Mouse (Mus musculus) MEL (cell line): Measurements from ENCODE around the gene Ccdc158. TPM values are rescaled to one million over a fixed set of nuclear protein-coding genes. Genes with fewer than 3 reads are reported as not detected.

Experiments used
- DNase-seq: peaks from one replicate; pipeline ENCODE4 v3.0.0; 2011; ENCODE audit warnings: low read depth, low spot score
- H3K27ac ChIP-seq: 2 replicates; pipeline ENCODE4 v1.5.1; 2012; ENCODE audit warnings: low read depth, mild to moderate bottlenecking, control low read depth, low read length, moderate library complexity; ENCODE audit not compliant: control insufficient read depth
- H3K27me3 ChIP-seq, 2 experiments: fragments of 150-350 bp in 1 of 2; sonication (generic) in 1 of 2; 2 replicates each; pipeline ENCODE4 v1.6.1; 2012; ENCODE audit warnings: low read length in 2 of 2, mild to moderate bottlenecking in 2 of 2, improper control_type of control experiment in 1 of 2, moderate library complexity in 1 of 2; ENCODE audit not compliant: insufficient read depth in 2 of 2, control insufficient read depth in 1 of 2
- H3K36me3 ChIP-seq, 2 experiments: 2 replicates each; pipeline ENCODE4 v1.6.1; 2012 to 2014; ENCODE audit warnings: low read length in 2 of 2, improper control_type of control experiment in 1 of 2, inconsistent platforms in 1 of 2, mild to moderate bottlenecking in 1 of 2; ENCODE audit not compliant: insufficient read depth in 2 of 2, control insufficient read depth in 1 of 2
- H3K4me1 ChIP-seq, 2 experiments: fragments of 150-350 bp in 1 of 2; sonication (generic) in 1 of 2; 2 replicates each; pipeline ENCODE4 v1.6.1; 2012; ENCODE audit warnings: low read length in 2 of 2, improper control_type of control experiment in 1 of 2, mild to moderate bottlenecking in 1 of 2; ENCODE audit not compliant: insufficient read depth in 2 of 2, control insufficient read depth in 1 of 2
- H3K4me3 ChIP-seq, 2 experiments: fragments of 150-350 bp in 1 of 2; sonication (generic) in 1 of 2; 2 replicates each; pipeline ENCODE4 v1.5.1; 2012; ENCODE audit warnings: low read depth in 2 of 2, low read length in 2 of 2, mild to moderate bottlenecking in 2 of 2, moderate library complexity in 2 of 2, control low read depth in 1 of 2, improper control_type of control experiment in 1 of 2; ENCODE audit not compliant: control insufficient read depth in 1 of 2, insufficient read depth in 1 of 2
- H3K79me2 ChIP-seq: 2 replicates; pipeline ENCODE4 v1.6.1; 2012; ENCODE audit warnings: mild to moderate bottlenecking, low read length, moderate library complexity; ENCODE audit not compliant: control insufficient read depth, poor library complexity, insufficient read depth
- H3K9ac ChIP-seq: 2 replicates; pipeline ENCODE4 v1.6.1; 2012; ENCODE audit warnings: low read depth, mild to moderate bottlenecking, control low read depth, low read length, moderate library complexity; ENCODE audit not compliant: control insufficient read depth, poor library complexity, severe bottlenecking
- H3K9me3 ChIP-seq: fragments of 150-350 bp; sonication (generic); replicated peaks from 2 replicates; pipeline ENCODE4 v1.6.1; 2012; ENCODE audit warnings: mild to moderate bottlenecking, low read length, improper control_type of control experiment, moderate library complexity; ENCODE audit not compliant: insufficient read depth
- BHLHE40 ChIP-seq: IDR thresholded peaks from 2 replicates; pipeline ENCODE4 v1.6.1; 2012; ENCODE audit warnings: low read depth, mild to moderate bottlenecking, inconsistent platforms, low read length, improper control_type of control experiment, borderline replicate concordance
- CHD1 ChIP-seq: IDR thresholded peaks from 2 replicates; pipeline ENCODE4 v1.6.1; 2012; ENCODE audit warnings: low read depth, mild to moderate bottlenecking, inconsistent platforms, low read length, improper control_type of control experiment
- CHD2 ChIP-seq: IDR thresholded peaks from 2 replicates; pipeline ENCODE4 v1.6.1; 2011; ENCODE audit warnings: low read length, improper control_type of control experiment
- E2F4 ChIP-seq: IDR thresholded peaks from 2 replicates; pipeline ENCODE4 v1.6.1; 2011; ENCODE audit warnings: low read depth, low read length, improper control_type of control experiment, borderline replicate concordance
- GABPA ChIP-seq: IDR thresholded peaks from 2 replicates; pipeline ENCODE4 v1.6.1; 2012; ENCODE audit warnings: low read depth, mild to moderate bottlenecking, inconsistent platforms, low read length, improper control_type of control experiment, moderate library complexity
- GATA1 ChIP-seq: IDR thresholded peaks from 2 replicates; pipeline ENCODE4 v1.6.1; 2011; ENCODE audit warnings: low read depth, low read length, improper control_type of control experiment
- HCFC1 ChIP-seq: IDR thresholded peaks from 2 replicates; pipeline ENCODE4 v1.6.1; 2012; ENCODE audit warnings: low read depth, mild to moderate bottlenecking, inconsistent platforms, low read length, improper control_type of control experiment, moderate library complexity
- MAFK ChIP-seq: IDR thresholded peaks from 2 replicates; pipeline ENCODE4 v1.6.1; 2011; ENCODE audit warnings: low read depth, mild to moderate bottlenecking, low read length, improper control_type of control experiment, borderline replicate concordance
- MYC ChIP-seq: IDR thresholded peaks from 2 replicates; pipeline ENCODE4 v1.6.1; 2011; ENCODE audit warnings: low read depth, mild to moderate bottlenecking, low read length, improper control_type of control experiment, moderate library complexity
- NELFE ChIP-seq: IDR thresholded peaks from 2 replicates; pipeline ENCODE4 v1.6.1; 2011; ENCODE audit warnings: low read depth, low read length, improper control_type of control experiment
- POLR2A ChIP-seq, 2 experiments: IDR thresholded peaks; 2 replicates each; pipeline ENCODE4 v1.6.1; 2011 to 2012; ENCODE audit warnings: low read length in 2 of 2, mild to moderate bottlenecking in 2 of 2, control low read depth in 1 of 2, improper control_type of control experiment in 1 of 2, low read depth in 1 of 2, moderate library complexity in 1 of 2; ENCODE audit not compliant: control insufficient read depth in 1 of 2, insufficient read depth in 1 of 2, poor library complexity in 1 of 2
- RAD21 ChIP-seq: IDR thresholded peaks from 2 replicates; pipeline ENCODE4 v1.6.1; 2011; ENCODE audit warnings: mild to moderate bottlenecking, low read depth, low read length, improper control_type of control experiment
- RCOR1 ChIP-seq: IDR thresholded peaks from 2 replicates; pipeline ENCODE4 v1.6.1; 2012; ENCODE audit warnings: low read depth, mild to moderate bottlenecking, inconsistent platforms, low read length, improper control_type of control experiment
- SMC3 ChIP-seq: IDR thresholded peaks from 2 replicates; pipeline ENCODE4 v1.6.1; 2011; ENCODE audit warnings: low read depth, low read length, improper control_type of control experiment
- TAL1 ChIP-seq: IDR thresholded peaks from 2 replicates; pipeline ENCODE4 v1.6.1; 2012; ENCODE audit warnings: mild to moderate bottlenecking, inconsistent platforms, low read length, moderate library complexity, mixed read lengths
- TBP ChIP-seq: IDR thresholded peaks from 2 replicates; pipeline ENCODE4 v1.8.0; 2011; ENCODE audit warnings: low read depth, low read length, improper control_type of control experiment
- TCF12 ChIP-seq: IDR thresholded peaks from 2 replicates; pipeline ENCODE4 v1.6.1; 2014; ENCODE audit warnings: low read depth, mild to moderate bottlenecking, inconsistent platforms, low read length, improper control_type of control experiment, moderate library complexity
- ZKSCAN1 ChIP-seq: IDR thresholded peaks from 2 replicates; pipeline ENCODE4 v1.6.1; 2012; ENCODE audit warnings: low read depth, mild to moderate bottlenecking, inconsistent platforms, low read length, improper control_type of control experiment, moderate library complexity
- ZNF384 ChIP-seq: IDR thresholded peaks from 2 replicates; pipeline ENCODE4 v1.6.1; 2012; ENCODE audit warnings: low read depth, mild to moderate bottlenecking, inconsistent platforms, low read length, improper control_type of control experiment
- polyA plus RNA-seq, 2 experiments: library from polyadenylated mRNA; stranded (reverse) in 1 of 2; unstranded in 1 of 2; fragments of >175 nt in 1 of 2; fragments of >200 nt in 1 of 2; gene quantifications; 2 replicates each; pipeline versions ENCODE4 v1.2.1 to v1.2.4; 2012; ENCODE audit warnings: low replicate concordance in 2 of 2, low read depth in 1 of 2; ENCODE audit not compliant: insufficient read length in 2 of 2, insufficient read depth in 1 of 2, missing spikeins in 1 of 2
- total RNA-seq: library from RNA; depleted of rRNA; stranded (reverse); fragments of 300-350 nt; gene quantifications from 2 replicates; pipeline ENCODE4 v1.2.3, GENCODE M21; 2012

Gene Ccdc158
- total and polyA plus RNA-seq, 3 experiments: 0.28 TPM; not detected in 2

GRCm38 (mm10) chr5:92683351-92683807 lies 8.3 kb upstream of the Ccdc158 start, which contains the start of gene Shroom3:
Gene Shroom3 (plus strand): TSS chr5:92683435.
- H3K27ac ChIP-seq: no peak within 1 kb of the TSS
- H3K4me1 ChIP-seq: no peaks in the 10 kb centered on the region
- H3K4me3 ChIP-seq: no peak within 1 kb of the TSS
- TF ChIP-seq TBP: no peak
- no peak for TF ChIP-seq RCOR1
- TF ChIP-seq POLR2A (IDR thresholded peaks at IDR 0.05; ENCODE audit: control insufficient read depth in 1 of 2, insufficient read depth in 1 of 2, low read depth in 1 of 2, low read length in 2 of 2, poor library complexity in 1 of 2): no peak
- no peak for TF ChIP-seq ZNF384
- no peak for TF ChIP-seq MYC
- TF ChIP-seq GATA1: no peak
- TF ChIP-seq TCF12: no peak
- no peak within 1 kb of the TSS for H3K9ac ChIP-seq
- H3K27me3 ChIP-seq: no peaks in the 10 kb centered on the region
- H3K9me3 ChIP-seq: no peaks in the 10 kb centered on the region
- H3K36me3 ChIP-seq: no peaks in the 10 kb centered on the region
- DNase-seq: no peak
- H3K79me2 ChIP-seq: no peaks in the 10 kb centered on the region

GRCm38 (mm10) chr5:92682621-92683348 lies 7.7 kb upstream of the Ccdc158 start:
- TF ChIP-seq CHD2 (no peak), RCOR1 (no peak), SMC3 (no peak), ZKSCAN1 (no peak), BHLHE40 (no peak), CHD1 (no peak), RAD21 (no peak), GATA1 (no peak), HCFC1 (no peak), E2F4 (no peak), ZNF384 (no peak), NELFE (no peak), TAL1 (no peak), MAFK (no peak), GABPA (no peak)
- TF ChIP-seq, all 39 proteins: peak for 0
- no peak overlapping the region for H3K4me3 ChIP-seq
- no peak for DNase-seq
- H3K27me3 ChIP-seq: no peaks in the 10 kb centered on the region
- no peak overlapping the region for H3K9ac ChIP-seq
- no peaks in the 10 kb centered on the region for H3K4me1 ChIP-seq
- no peaks in the 10 kb centered on the region for H3K36me3 ChIP-seq
- no peaks in the 10 kb centered on the region for H3K79me2 ChIP-seq
- H3K9me3 ChIP-seq: no peaks in the 10 kb centered on the region
- H3K27ac ChIP-seq: no peak overlapping the region
